Mouse (Mus musculus) cerebellum, adult 11 months (tissue): ENCODE results near the gene Gm13694.
"Not testable (repeated sequence)": the region's sequence is repeated elsewhere in the genome, so short reads cannot be mapped to it uniquely, and the experiment has no call there.

ENCODE experiments used
- DNase-seq: peaks from one replicate; pipeline ENCODE4 v3.0.0; 2022

The Gm13694 gene

DNA sequence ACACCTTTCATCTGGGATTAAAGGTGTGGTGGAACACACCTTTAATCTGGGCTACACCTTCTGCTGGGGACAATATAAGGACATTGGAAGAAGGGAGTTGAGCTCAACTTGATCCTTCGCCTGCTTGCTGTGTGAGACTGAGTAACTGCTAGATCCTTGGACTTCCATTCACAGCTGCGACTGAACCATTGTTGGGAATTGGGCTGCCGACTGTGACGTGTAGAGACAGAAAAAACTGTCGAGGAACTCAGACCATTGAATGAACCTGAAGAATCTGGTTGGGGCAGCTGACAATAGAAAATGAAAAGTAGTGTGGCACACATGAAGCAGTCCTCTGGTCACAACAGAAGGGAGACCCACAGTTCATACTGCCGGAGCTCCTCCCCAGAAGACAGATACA, at the start of gene Gm13694:
Gene Gm13694, plus strand, starts transcription at position 301 of the 400 bp plus-strand sequence.
- DNase-seq: not testable (repeated sequence)

DNA sequence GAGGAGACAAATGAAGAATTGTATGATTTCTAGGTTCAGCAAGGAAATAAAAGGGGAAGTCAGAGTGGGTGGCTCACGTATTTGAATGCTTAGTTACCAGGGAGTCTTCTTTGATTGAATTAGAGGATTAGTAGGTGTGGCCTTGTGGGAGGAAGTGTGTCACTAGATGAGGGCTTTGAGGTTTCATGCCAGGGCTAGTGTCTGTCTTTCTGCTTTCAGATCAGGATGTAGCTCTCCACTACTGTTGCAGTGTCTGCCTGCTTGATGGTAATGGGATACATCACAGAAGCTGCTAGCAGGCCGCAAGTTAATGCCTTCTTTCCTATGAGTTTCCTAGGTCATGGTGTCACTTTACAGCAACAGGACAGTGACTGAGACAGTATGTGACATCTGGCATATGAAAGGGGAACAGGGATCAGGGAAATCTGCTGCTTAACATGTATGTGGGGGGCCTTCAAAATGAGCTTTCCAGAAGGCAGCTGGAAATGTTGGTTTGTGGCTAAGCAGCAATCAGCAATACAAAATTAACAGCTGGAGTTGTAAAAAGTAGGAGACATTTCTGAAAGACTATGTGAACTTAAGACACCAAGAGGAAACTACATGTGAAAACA, 49.1 kb upstream of the Gm13694 start:
- no peak for DNase-seq

DNA sequence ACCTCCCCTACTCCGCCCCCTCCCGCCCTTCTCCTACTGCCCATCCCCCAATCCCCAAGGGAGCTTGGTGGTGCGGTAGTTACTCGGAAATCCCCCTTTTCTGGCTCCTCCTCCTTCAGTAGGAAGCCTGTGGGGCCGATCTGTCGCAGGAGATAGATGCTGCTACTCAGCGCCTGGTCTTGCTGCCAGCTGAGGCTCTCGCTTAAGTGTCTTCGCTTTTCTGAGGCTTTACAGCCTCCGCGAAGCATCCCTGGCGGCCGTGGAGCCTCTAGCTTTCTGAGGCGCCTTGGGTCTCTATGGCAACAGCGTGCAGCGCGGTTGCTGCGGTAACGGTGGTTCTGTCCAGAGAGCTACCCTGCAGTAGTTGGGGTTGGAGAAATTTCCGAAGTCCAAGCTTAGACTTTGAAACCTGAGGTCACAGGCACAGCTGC, 37.8 kb upstream of the Gm13694 start, which contains the start of gene Zswim2:
Gene Zswim2, minus strand, starts transcription at position 298 of the 431 bp plus-strand sequence.
- DNase-seq: peak; percentile 25

GRCm38 (mm10) chr2:83941378-83941777, 37.4 kb upstream of the Gm13694 start:
- no peak for DNase-seq

GRCm38 (mm10) chr2:83941792-83942191, 36.9 kb upstream of the Gm13694 start:
- DNase-seq: no peak

GRCm38 (mm10) chr2:83955393-83955792, 23.3 kb upstream of the Gm13694 start, which contains the start of gene Gm13698:
Gene Gm13698, plus strand, starts transcription at chr2:83955693.
- not testable (repeated sequence) for DNase-seq

- DNase-seq: not testable (repeated sequence)
Measured at GRCm38 (mm10) chr2:83961203-83961602, 17.5 kb upstream of the Gm13694 start, which contains the start of gene Gm13693. Gene Gm13693, plus strand, starts transcription at chr2:83961503.

DNA sequence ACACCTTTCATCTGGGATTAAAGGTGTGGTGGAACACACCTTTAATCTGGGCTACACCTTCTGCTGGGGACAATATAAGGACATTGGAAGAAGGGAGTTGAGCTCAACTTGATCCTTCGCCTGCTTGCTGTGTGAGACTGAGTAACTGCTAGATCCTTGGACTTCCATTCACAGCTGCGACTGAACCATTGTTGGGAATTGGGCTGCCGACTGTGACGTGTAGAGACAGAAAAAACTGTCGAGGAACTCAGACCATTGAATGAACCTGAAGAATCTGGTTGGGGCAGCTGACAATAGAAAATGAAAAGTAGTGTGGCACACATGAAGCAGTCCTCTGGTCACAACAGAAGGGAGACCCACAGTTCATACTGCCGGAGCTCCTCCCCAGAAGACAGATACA, 11.7 kb upstream of the Gm13694 start, which contains the start of gene Gm13695:
Gene Gm13695, plus strand, starts transcription at position 301 of the 400 bp plus-strand sequence.
- DNase-seq: not testable (repeated sequence)

GRCm38 (mm10) chr2:83972823-83973222, 5.9 kb upstream of the Gm13694 start, which contains the start of gene Gm13696:
Gene Gm13696, plus strand, starts transcription at chr2:83973123.
- not testable (repeated sequence) for DNase-seq

- DNase-seq: not testable (repeated sequence)
Measured at GRCm38 (mm10) chr2:83984443-83984842, 5.7 kb downstream of the Gm13694 start, which contains the start of gene Gm13697. Gene Gm13697, plus strand, starts transcription at chr2:83984743.

DNA sequence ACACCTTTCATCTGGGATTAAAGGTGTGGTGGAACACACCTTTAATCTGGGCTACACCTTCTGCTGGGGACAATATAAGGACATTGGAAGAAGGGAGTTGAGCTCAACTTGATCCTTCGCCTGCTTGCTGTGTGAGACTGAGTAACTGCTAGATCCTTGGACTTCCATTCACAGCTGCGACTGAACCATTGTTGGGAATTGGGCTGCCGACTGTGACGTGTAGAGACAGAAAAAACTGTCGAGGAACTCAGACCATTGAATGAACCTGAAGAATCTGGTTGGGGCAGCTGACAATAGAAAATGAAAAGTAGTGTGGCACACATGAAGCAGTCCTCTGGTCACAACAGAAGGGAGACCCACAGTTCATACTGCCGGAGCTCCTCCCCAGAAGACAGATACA, 11.5 kb downstream of the Gm13694 start, which contains the start of gene Gm13691:
Gene Gm13691, plus strand, starts transcription at position 301 of the 400 bp plus-strand sequence.
- not testable (repeated sequence) for DNase-seq

- not testable (repeated sequence) for DNase-seq
Measured at GRCm38 (mm10) chr2:83993639-83994255, 15.0 kb downstream of the Gm13694 start.

DNA sequence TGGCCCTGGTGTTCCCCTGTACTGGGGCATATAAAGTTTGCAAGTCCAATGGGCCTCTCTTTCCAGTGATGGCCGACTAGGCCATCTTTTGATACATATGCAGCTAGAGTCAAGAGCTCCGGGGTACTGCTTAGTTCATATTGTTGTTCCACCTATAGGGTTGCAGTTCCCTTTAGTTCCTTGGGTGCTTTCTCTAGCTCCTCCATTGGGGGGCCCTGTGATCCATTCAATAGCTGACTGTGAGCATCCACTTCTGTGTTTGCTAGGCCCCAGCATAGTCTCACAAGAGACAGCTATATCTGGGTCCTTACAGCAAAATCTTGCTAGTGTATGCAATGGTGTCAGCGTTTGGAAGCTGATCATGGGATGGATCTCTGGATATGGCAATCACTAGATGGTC, 15.8 kb downstream of the Gm13694 start:
- not testable (repeated sequence) for DNase-seq

- DNase-seq: no peak
Measured at GRCm38 (mm10) chr2:84008913-84009312, 30.2 kb downstream of the Gm13694 start.

DNA sequence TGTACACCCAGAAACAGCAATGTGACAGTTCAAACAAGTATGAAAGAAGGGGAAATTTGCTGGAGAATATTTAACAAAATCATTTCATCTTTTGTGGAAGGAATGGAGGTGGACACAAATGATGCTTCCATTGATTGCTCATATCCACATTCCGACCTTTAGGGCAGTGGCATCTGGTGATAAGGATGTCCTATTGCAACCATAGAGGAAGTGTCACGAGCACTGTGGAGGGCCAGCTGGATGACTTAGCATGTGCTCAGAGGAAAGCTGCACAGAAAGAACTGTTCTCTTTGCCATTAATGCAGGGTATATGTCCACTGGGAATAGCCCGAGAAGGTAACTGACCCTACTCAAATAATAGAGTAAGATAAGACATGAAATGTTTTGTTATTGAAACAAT, 31.1 kb downstream of the Gm13694 start:
- no peak for DNase-seq

GRCm38 (mm10) chr2:84014572-84014971, 35.8 kb downstream of the Gm13694 start:
- DNase-seq: no peak

GRCm38 (mm10) chr2:84016291-84016690, 37.6 kb downstream of the Gm13694 start:
- not testable (repeated sequence) for DNase-seq

DNA sequence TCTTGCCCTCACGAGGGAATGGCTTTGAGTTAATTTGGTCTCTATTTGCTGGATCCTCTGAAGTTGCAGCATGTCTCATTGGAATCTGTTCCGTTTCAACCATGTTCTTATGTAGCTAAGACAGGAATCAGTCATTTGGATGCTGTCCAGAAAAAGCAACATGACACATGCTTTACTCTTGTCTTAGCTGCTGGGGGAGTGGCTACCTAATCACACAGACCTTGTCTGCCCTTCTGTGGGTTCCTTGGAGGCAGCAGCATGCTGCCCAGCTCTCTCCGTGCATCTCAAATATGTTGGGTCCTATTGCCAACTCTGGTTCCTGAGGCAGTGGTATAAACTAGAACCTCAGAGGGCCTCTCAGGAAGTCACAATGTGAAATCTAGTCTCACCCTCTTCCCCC, 39.6 kb downstream of the Gm13694 start:
- DNase-seq: no peak

DNA sequence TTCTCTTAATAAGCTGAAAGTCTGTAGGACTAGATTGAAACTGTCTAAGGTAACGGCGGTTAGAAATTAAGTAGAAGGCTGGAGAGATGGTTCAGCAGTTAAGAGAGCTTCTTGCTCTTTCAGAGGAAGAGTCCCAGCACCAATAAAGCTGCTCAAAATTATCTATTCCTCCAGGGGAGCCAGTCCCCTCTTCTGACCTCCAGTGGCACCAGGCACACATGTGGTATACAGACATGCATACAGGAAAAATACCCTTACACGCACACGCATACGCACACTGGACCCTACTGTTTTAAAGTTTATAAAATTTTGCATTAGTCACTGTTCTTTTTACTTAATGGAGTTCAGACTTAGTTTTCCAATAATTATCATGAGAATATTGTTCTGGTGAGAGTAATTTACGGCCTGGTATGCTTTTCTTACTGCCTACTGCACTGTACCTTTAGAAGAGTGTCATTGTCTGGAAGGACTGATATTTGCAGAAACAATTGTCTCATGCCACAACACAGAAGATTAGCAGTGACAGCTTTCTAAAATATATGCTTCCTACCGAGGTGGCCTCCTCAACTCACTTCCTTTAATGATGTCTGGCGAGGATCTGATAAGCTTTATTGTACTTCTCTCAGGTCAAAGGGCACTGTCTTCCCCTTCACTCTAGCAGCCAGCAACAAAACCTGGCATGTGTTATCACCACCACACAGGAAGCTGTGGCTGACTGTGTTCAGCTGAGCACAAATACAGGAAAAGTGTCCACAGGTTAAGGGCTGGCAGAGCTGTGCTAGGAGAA, 41.0 kb downstream of the Gm13694 start:
- DNase-seq: no peak

DNA sequence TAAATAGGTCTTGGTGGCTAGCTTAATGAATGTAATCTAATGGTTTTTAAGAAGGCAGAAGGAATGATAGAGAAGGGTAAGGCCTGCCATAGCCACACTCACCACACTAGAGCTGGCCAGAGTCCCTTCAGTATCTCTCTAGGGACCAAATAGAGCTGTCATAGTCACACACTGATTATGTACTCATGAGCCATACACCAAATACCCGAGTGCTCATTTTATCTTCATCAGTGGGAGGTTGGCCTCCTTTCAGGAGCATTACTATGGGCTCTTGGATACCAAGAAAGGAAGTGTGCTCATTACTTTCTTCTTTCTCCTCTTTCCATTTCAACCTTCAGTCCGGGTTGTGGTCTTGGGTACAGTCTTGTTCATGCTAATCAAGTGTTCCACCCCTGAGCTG, 43.2 kb downstream of the Gm13694 start:
- no peak for DNase-seq

DNA sequence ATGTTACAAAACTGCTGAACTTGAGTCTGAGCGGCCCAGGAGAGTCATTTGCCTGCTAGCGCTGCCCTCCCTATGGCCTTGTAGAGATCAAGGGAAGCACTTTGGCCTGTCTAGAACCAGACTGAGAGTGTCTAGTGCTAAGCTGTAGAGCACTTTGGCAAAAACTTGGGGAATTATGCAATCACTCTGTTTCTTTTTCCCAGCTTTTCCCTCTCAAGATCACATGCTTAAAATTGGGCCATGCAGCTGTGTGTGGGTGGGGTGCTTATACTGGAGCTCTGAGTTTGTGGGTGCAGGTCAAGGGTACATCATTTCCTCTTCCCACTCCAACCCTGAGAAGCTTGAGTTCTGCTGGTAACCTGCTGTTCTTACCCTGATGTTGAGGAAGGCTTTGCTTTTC, 44.2 kb downstream of the Gm13694 start:
- no peak for DNase-seq

- no peak for DNase-seq
Measured at GRCm38 (mm10) chr2:84023319-84023718, 44.6 kb downstream of the Gm13694 start.

GRCm38 (mm10) chr2:84025217-84025616, 46.5 kb downstream of the Gm13694 start:
- no peak for DNase-seq
